Mouse (Mus musculus) right cerebral cortex, postnatal 36 days (tissue): ENCODE results near the gene Thtpa.

Experiments
- DNase-seq, 2 experiments: peaks; one replicate each; pipeline ENCODE4 v3.0.0; 2022; ENCODE audit warnings: low spot score in 2 of 2, mixed read lengths in 1 of 2

Gene Thtpa

DNA sequence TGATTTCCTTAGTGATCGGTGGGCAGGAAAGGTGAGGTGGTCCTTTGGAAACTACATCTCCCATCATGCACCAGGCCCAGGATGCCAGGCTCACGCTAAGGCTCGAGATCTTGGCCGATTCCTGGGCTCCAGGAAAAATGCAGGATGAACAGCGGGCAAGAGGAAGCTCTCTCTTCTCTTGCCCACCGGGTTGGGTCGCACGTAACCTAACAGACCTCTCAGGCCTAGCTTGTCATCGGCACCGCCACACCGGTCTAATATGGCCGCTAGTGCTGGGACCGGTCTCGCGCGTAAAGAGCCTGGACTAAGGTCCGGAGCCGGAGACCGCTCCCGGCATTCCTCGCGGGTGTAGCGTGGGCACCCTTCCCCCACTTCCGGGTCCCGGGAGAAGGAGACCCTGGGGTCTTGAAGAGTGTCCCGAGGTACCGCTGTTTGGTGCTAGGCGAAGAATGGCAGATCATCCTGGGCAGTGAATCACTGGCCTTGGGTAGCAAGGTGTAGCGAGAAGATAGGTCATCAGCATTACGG lies at the start of gene Thtpa:
TSS of gene Thtpa (plus strand) at position 81 of the 528 bp plus-strand sequence.
- DNase-seq = peak in 1 of 2 experiments; percentile 69

DNA sequence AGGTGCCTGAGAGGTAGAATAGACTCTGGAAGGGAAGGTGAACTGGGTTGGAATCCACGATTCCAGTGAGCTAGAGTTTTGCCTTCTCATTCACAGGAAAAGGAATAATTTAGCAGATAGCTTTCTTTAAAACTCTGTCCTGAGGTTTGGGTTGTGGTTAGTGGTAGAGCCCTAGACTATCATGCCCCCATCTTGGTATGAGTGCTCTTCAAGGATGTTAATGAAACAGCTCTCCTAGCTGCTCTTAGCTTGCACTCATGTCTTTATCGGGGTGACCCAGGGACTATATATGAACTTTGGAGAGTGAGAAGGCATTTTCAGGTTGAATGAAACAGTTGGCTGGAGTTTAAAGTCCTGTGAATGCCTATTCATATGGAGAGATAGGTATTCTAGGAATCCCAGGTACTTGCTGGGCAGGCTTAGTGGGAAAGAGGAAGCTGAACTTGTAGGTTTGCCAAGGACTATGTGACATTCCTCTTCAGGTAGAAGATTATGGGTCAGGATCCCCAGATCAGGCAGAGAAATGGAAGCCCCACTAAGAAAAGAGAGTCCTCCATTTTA lies 46.5 kb upstream of the Thtpa start:
- no peak for DNase-seq

DNA sequence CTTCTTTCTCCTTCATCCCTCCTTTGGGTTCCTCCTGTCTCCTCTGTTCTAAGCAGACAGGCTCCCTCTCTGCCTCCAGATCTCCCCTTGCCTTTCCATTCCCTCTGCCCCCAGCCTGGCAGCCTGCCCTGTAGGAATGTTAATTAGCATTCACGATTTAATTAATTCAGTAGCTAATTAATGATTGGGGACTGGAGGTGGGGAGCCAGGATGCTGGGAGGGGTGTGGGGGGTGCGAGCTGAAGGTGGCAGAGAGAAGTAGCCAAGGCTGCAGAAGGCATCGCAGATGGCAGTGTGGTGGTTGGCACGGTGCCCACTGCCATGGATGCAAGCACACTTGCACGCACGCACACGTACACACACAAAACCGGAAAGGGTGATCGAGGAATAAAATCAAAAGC lies 42.1 kb upstream of the Thtpa start:
- peak; percentile 66 to 79 for DNase-seq

DNA sequence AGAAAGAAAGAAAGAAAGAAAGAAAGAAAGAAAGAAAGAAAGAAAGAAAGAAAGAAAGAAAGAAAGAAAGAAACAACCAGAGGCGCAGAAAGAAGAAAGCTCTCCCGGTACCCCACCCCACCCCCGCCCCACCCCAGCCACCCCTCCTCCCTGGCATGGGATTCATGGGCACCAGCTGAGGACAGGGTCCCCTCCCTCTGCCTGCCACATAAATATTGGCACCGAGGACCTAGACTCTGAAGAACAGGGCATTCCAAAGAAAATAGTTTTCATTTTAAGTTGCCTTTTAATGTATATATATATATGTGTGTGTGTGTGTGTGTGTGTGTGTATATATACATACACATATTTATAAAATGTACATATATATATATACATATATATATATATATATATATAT lies 41.5 kb upstream of the Thtpa start:
- DNase-seq = no peak

DNA sequence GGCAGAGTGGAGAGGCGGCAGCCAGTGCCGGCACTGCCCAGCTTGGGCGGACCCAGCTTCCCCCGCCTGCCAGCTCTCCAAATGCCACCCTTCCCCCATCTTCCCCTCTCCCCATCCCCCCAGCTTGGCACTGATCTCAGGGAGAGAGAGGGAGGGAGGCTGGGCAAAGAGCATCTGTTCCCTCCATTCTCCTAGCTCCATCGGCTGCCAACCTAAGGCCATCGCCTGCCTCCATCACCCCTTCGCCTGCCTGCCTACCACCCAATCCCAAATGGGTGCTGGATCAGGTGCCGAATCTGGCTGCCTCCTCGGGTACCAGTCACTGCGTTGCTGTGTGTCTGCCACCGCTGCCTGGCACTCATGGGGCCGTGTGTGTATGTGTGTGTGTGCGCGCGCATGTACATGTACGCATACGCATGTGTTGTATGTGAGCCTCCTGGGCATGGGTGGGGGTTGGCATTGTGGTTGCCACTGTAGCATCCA lies 40.8 kb upstream of the Thtpa start:
- DNase-seq = peak; percentile 79 to 80

DNA sequence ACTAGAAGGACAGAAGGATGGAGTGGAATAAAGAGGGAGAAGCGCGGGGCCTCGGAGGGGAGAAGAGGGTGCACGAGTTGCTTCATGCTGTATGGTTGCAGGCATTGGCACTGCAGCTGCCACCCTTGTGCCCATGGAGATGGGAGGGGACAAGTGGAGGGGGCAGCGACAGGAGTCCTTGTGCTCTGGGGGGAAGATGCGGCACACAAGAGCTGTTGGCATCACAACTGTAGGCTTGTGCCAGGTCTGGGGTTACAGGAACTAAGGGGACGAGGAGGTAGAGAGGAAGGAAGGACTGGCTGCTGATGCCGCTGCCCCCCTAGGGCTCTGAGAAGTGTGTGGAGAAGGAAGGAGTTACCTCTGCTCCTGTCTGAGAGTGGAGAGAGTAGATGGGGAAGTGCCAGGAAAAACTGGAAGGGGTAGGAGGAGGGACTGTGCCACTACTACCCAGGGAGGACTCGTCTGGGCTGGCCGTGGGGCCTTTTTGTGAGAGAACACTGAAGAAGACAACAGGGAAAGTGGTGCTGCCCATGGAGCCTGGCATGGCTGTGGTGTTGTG lies 40.3 kb upstream of the Thtpa start:
- no peak for DNase-seq

DNA sequence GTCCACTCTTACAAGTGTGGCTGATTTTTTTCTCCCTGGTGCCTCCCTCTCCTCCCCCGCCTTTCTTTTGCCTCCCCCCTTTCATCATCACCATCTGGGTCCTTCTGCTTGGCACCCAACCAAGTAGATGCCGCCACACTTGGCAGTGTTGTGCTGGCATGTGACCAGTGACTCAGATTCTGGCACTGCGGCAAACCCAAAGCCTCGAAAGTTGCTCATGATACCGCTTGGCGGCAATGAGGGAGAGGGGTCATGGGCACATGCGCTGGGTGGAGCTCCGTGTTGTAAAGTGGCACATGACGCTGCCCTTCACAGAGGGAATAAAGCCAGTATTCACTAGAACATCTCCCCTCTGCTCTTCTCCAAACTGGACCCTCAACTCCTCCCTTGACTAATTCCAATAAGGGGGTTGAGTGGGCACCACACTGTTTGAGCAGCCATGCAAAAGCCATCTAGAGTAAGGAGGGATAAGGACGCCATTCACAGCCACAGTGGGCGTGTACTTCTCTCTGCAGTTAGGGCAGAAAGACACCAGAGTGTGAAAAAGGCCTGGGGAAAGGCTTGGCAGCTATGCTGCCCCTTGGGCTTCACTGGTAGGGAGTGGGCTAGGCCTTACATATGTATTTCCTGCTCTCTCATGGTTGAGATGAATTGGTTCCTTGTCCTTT lies 39.3 kb upstream of the Thtpa start:
- peak; percentile 83 to 86 for DNase-seq

DNA sequence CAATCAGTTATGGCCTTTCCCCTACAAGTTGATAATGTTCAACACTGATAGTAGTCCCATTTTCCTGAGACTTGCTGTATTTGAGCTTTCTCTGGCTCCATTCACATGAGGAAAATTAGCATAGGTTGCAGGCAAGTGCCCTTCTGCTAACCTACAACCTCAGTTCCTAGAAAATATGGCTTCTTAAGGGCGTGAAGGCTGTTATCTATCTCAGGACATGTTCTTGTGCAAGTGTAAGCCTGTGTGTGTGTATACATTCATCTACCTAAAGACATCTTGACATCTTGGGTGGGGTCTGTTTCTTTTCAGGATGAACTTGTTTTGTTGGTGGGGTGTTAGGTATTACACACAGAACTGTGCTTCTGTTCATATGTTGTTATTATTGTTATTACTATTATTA lies 35.6 kb upstream of the Thtpa start:
- DNase-seq = no peak

DNA sequence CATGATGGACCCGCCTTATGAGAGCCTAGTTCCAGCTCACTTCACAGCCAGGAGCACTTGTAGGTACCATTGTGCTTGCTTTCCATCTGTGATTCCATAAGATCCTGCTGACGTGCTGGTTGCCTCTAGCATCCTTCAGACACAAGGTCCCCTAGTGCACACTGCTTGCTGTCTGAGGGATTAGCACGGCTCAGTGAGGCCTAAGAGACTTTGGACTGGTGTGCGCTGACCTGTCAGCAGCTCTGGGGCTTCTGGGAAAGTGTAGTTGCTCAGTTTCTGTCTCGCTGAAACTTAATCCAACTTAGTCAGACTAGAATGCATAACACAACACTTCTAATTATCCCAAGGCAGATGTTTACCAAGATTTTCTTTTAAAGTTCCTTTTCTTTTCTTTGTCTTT lies 34.7 kb upstream of the Thtpa start:
- no peak for DNase-seq

DNA sequence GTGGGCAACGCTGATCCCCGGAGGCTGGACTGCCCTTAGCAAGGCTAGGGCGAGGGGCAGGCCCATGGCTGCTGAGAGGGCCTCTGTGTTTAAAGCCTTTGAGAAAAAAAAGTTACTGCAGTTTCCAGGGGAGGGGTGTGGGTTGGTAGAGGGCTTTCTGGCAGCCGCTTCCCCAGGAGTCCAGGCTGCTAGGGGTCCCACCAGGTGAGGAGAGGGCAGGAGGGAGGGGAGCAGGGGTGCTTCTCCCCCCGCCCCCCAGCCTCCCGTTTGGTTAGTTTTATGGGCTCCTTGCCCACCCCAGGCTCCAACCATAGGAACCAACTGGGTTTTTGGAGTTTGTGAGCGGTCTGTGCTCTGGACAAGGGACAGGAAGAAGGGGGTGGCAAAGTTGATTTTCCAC lies 32.7 kb upstream of the Thtpa start:
- no peak for DNase-seq

DNA sequence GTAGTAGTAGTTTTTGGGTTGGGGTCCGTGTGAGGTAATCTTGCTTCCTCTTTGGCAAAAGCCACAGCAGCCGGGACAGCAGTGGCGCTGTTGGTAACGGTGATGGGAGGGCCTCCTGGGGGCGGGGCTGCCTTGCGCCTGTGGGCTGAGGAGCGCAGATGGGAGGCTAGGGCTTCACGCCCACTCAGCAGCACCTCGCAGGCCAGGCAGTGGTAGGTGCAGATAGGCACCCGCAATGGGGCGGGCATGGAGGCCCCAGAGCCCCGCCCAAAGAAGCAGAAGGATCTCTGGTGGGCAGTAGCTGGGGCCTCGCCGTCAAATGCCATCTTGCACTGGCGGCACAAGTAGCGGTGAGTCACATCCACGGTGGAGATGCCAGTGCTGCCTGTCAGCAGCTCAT lies 32.0 kb upstream of the Thtpa start:
- peak; percentile 72 for DNase-seq

DNA sequence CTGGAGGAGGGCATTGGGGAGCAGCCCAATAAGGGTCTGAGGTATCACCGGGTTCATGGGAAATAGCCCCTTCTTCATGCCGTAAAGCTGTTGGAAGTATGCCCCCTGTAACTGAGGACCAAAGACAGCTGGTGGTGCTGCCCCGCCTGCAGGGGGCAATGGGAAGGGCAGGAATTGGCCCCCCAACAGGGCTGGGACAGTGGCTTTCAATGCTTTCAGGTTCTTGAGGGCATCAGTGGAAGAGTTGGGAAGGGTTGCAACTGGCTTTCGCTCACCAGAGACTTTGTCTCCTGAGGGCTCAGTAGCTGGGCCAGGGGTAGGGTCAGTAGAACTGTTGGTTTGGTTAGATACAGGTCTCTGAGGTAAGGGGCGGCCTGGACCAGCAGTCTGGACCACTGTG lies 31.5 kb upstream of the Thtpa start:
- DNase-seq = no peak

DNA sequence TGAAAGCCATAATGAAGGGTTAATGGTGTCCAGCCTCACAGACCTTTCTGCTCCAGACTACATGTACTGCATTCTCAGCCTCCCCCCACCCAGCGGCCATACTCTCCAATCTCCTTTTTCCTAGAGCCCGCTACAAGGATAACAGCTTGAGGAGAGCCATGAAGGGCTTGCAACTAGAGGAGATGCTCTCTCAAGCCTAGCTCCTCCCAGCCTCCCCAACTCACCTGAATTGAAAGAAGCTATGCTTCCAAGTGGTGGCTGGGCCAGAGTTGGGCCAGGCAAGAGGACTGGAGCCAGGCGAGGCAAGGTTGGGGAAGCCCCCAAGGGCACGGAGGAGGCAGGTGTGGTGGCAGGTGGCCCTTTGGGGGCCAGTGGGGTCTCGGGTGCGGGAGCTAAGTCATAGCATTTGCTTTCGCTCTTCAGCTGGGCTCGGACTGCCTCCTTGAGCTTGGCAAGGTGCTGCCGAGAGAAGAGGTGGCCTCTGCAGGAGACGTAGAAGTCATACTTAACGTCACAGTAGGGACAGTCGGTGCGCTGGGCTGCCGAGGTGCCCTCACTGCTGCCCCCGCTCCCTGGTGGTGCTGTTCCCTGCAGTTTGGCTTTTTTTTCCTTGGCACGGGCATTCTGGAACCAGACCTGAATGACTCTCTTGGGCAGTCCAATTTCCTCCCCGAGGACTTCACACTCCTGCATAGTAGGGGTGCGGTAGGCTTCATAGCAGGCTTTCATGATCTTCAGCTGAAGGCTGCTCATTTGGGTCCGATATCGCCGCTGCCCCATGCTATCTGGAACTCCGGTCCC lies 30.8 kb upstream of the Thtpa start:
- DNase-seq = no peak

DNA sequence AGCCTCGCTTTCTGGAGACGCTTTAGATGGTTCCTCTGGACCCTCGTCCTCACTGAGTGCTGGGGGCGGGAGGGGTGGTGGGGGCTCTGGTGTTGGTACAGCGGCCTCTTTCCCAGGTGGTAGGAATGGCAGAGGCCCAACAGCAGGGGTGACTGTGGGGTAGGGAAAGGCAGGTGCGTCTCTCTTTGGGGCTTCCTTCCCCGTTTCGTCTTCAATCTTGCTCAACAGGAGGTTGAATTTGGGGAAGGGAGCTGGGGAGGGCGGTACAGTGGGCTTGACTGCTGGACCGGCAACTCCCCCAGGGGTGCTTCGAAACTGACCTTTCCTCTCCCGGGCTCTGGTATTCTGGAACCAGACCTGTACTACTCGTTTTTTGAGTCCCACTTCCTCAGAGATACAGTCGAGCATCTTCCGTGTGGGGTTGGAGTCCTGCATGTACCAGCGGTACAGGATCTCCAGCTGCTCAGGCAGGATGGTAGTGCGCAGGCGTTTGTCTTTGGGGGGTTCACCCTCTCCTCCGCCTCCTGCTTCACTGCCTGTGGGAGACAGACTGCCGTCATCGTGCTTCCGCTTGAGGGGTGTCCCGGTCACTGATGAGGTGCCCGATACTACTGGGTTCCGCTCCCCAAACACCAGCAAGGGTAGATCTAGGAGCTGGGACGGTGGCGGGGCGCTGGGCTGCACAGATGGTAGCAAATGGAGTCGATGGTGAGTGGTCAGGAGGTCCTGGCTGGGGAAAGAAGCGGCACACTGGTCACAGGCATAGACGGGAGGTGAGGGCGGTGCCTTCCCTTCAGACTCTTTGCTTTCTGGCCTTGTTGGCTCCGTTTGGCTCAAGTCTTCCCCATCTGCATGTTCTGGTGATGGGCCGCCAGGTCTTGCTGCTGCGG lies 29.9 kb upstream of the Thtpa start:
- no peak for DNase-seq

DNA sequence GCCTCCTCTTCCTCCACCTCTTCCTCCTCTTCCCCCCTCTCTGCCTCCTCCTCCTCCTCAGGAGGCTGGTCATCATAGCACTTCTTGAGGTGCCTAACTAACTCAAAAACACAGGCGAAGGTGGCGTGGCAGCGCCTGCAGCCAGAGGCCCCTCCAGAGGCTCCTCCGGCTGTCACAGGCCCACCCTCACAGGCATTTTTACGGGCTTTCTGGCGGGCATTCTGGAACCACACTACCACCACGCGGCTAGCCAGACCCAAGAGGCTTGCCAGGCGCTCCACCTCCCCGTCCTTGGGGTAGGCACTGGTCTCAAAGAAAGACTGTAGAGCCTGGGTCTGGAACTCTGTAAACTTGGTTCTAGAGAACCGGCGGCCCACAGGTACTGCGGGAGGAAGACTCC lies 29.2 kb upstream of the Thtpa start:
- DNase-seq = no peak

DNA sequence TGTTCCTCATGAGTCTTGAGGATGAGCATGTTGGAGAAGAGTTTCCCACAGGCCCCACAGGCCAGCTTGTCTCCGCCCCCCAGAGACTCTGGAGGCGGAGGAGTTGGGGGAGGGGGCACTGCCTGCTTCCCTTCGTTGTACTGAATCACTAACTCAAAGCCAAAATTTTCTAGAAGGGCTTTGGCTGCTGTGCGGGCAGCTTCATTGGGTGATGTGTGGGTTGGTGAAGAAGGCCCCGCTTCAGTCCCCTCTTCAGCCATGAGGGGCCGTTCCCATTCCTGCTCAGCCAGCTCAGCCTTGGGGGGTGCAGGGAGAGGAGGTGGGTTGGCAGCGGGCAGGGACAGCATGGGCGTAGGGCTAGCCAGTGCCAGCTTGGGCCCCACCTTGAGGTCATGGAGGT lies 28.5 kb upstream of the Thtpa start:
- no peak for DNase-seq

DNA sequence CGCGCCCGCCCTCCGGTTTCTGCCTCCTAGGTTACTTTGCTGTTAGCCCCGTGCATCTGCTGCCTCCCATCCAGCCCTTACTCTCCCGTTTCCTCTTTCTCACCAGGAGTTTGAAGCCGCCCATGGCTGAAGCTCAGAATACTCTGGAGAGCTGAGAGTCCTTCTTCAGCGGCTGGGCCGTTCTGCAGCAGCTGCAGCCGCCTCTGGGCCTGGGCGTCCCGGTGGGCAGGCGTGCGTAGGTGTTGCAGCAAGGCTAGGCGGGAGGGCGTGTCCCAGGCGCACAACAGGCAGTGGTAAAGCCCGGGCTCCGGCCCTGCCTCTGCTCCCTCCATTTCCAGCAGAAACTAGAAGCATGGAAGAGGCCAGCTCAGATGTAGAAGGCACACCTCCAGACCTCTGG lies 22.8 kb upstream of the Thtpa start:
- no peak for DNase-seq

DNA sequence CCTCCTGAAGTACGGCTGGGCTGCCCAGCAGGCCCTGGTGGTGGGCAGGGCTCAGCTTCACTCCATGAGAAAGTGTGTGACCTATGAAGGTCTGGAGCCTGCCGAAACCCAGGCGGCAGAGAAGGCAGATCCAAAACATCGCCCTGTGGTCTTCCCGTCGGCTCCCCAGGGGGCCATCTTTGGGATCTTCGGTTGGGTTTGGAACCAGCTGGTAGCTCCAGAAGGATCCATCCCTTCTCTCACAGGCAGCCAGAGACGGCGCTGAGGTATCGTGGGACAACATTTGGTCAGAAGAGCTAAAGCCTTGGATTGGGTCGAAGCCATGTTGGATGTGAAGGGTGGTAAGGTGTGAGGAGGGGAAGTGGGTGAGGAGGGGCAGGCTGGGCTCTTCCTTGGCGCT lies 20.2 kb upstream of the Thtpa start:
- DNase-seq = no peak

DNA sequence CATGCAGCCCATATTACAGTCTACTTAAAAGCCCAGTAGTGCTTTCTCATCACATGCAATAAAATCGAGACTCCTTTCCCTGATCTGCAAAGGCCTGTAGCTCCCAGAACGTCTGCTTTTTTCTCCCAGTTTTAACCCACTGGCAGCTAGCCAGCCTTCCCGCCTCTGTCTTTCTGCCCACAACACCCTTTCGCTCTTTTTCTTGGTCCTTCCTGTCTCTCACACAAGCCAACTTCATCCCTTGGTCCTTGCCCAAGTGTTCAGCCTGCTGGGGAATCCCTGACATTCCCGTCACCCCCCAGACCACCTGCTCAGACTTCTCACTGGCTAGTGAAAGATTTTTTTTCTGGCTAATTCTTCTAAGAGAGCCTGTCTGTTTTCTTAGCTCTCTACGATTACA lies 18.4 kb upstream of the Thtpa start:
- peak; percentile 62 to 72 for DNase-seq

DNA sequence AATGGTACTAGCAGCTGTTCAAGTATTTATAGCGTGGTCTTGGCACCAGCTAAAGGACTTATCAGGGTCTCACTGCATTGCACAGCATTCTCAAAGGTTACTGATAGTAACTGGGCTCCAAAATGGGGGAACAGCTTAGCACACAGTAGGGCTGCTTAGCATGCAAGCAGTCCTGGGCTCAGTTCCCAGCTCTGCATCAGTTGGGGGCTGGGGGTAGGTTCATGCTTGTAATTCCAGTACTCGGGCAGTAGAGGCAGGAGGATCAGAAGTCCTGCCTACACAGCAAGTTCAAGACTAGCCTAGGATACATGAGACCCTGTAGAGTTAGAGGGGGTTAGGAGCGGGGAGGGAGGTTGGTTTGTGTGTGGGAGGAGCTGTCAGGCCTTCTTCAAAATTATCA lies 17.6 kb upstream of the Thtpa start:
- DNase-seq = no peak
